Mouse (Mus musculus) G1E (cell line): ENCODE measurements around the gene Tgfa. TPM values are rescaled to one million over a fixed set of nuclear protein-coding genes. Genes with fewer than 3 reads are reported as not detected.

Source experiments
- ATAC-seq: 2 replicates; pipeline ENCODE4 v1.8.0; 2016; ENCODE audit warnings: mild to moderate bottlenecking; ENCODE audit not compliant: insufficient number of reproducible peaks, poor library complexity, low FRiP score, severe bottlenecking; ENCODE audit errors: extremely low read depth
- DNase-seq: peaks from one replicate; pipeline ENCODE4 v3.0.0; 2012; ENCODE audit warnings: low spot score
- H3K27me3 ChIP-seq: 2 replicates; pipeline ENCODE4 v1.6.1; 2012; ENCODE audit warnings: mild to moderate bottlenecking, low read length, inconsistent platforms; ENCODE audit not compliant: insufficient read depth
- H3K36me3 ChIP-seq: replicated peaks from 2 replicates; pipeline ENCODE3; 2012; ENCODE audit warnings: mild to moderate bottlenecking, inconsistent platforms
- H3K4me1 ChIP-seq: 2 replicates; pipeline ENCODE4 v1.6.1; 2012; ENCODE audit warnings: low read depth, low read length, inconsistent platforms, mixed read lengths; ENCODE audit not compliant: insufficient read depth
- H3K4me3 ChIP-seq: 2 replicates; pipeline ENCODE4 v1.5.1; 2012; ENCODE audit warnings: low read depth, mild to moderate bottlenecking, inconsistent platforms, low read length, moderate library complexity, mixed read lengths
- H3K9me3 ChIP-seq: replicated peaks from 2 replicates; pipeline ENCODE4 v1.6.1; 2012; ENCODE audit warnings: inconsistent platforms
- CTCF ChIP-seq: IDR thresholded peaks from 2 replicates; pipeline ENCODE4 v1.5.1; 2012; ENCODE audit warnings: low read depth, low read length, inconsistent platforms, mixed read lengths
- GATA1 ChIP-seq: IDR thresholded peaks from 2 replicates; pipeline ENCODE4 v1.6.1; 2012; ENCODE audit warnings: borderline replicate concordance, low read length, inconsistent platforms, mixed read lengths
- GATA2 ChIP-seq: IDR thresholded peaks from 2 replicates; pipeline ENCODE4 v1.6.1; 2012; ENCODE audit warnings: low read depth, low read length, inconsistent platforms, borderline replicate concordance
- POLR2AphosphoS5 ChIP-seq: IDR thresholded peaks from 2 replicates; pipeline ENCODE4 v1.6.1; 2012; ENCODE audit warnings: low read depth, low read length, inconsistent platforms; ENCODE audit not compliant: insufficient replicate concordance
- TAL1 ChIP-seq: conservative IDR thresholded peaks from 2 replicates; pipeline ENCODE4 v1.6.1; 2012; ENCODE audit warnings: low read depth, low read length, inconsistent platforms, mixed read lengths
- polyA plus RNA-seq: library from polyadenylated mRNA; stranded (reverse); fragments of >175 nt; gene quantifications from 2 replicates; pipeline ENCODE4 v1.2.3, GENCODE M21; 2012
- total RNA-seq, 2 experiments: library from RNA; stranded (forward) in 1 of 2; stranded (reverse) in 1 of 2; fragments of 200-1000 nt in 1 of 2; fragments of >200 nt in 1 of 2; fragmentation: Nextera tagmentation in 1 of 2; gene quantifications; 2 replicates each; pipeline ENCODE4 v1.2.3; 2014 to 2017

The Tgfa gene
- total and polyA plus RNA-seq, 3 experiments, result 13.3 to 30.6 (median 28.8) TPM

- Histone ChIP-seq H3K27me3 (no peaks in the 10 kb centered on the region), H3K4me3 (no peak overlapping the region), H3K4me1 (peaks cover 6% of the 10 kb centered on the region; the same call in 1 of the 2 replicates), H3K9me3 (no peaks in the 10 kb centered on the region), H3K36me3 (peaks cover 91% of the 10 kb centered on the region)
- ATAC-seq (no peak), DNase-seq (no peak)
- TF ChIP-seq POLR2AphosphoS5, result no peak
Observed at GRCm38 (mm10) chr6:86233512-86234430, 38.7 kb downstream of the Tgfa start.

- Histone ChIP-seq H3K27me3 (no peaks in the 10 kb centered on the region), H3K4me3 (no peak overlapping the region), H3K9me3 (no peaks in the 10 kb centered on the region), H3K4me1 (peaks cover 22% of the 10 kb centered on the region), H3K36me3 (peaks cover 66% of the 10 kb centered on the region)
- DNase-seq, result no peak
- TF ChIP-seq CTCF, result no peak
- TF ChIP-seq TAL1, result no peak
- TF ChIP-seq GATA1, result no peak
- TF ChIP-seq POLR2AphosphoS5, result no peak
- TF ChIP-seq GATA2, result no peak
- no peak for ATAC-seq
Observed at GRCm38 (mm10) chr6:86244866-86245265, 49.8 kb downstream of the Tgfa start.

- ATAC-seq (no peak), DNase-seq (peak; percentile 12)
- H3K27me3 ChIP-seq, result no peaks in the 10 kb centered on the region
- TF ChIP-seq GATA2 (no peak), TAL1 (no peak), GATA1 (no peak), POLR2AphosphoS5 (no peak), CTCF (no peak)
- H3K4me1 ChIP-seq, result peaks cover 22% of the 10 kb centered on the region
- H3K9me3 ChIP-seq, result no peaks in the 10 kb centered on the region
- H3K36me3 ChIP-seq, result peaks cover 66% of the 10 kb centered on the region
- no peak overlapping the region; the same call in 1 of the 2 replicates for H3K4me3 ChIP-seq
Observed at GRCm38 (mm10) chr6:86245965-86246364, 50.9 kb downstream of the Tgfa start.

GRCm38 (mm10) chr6:86248562-86248961, 53.5 kb downstream of the Tgfa start:
- H3K4me3 ChIP-seq, result no peak overlapping the region
- TF ChIP-seq CTCF (no peak), GATA2 (no peak), GATA1 (no peak), TAL1 (no peak), POLR2AphosphoS5 (no peak)
- DNase-seq (no peak), ATAC-seq (no peak)
- peaks cover 28% of the 10 kb centered on the region for H3K4me1 ChIP-seq
- H3K36me3 ChIP-seq, result peaks cover 67% of the 10 kb centered on the region
- no peaks in the 10 kb centered on the region for H3K27me3 ChIP-seq
- H3K9me3 ChIP-seq, result no peaks in the 10 kb centered on the region

GRCm38 (mm10) chr6:86249042-86249441, 54.0 kb downstream of the Tgfa start:
- ATAC-seq (no peak), DNase-seq (no peak)
- Histone ChIP-seq H3K9me3 (no peaks in the 10 kb centered on the region), H3K4me3 (no peak overlapping the region), H3K36me3 (peaks cover 67% of the 10 kb centered on the region), H3K4me1 (peaks cover 24% of the 10 kb centered on the region), H3K27me3 (no peaks in the 10 kb centered on the region)
- TF ChIP-seq GATA2 (no peak), CTCF (no peak), POLR2AphosphoS5 (no peak), GATA1 (no peak), TAL1 (no peak)

GRCm38 (mm10) chr6:86250236-86250635, 55.2 kb downstream of the Tgfa start:
- peaks cover 16% of the 10 kb centered on the region for H3K4me1 ChIP-seq
- ATAC-seq, result no peak
- no peaks in the 10 kb centered on the region for H3K9me3 ChIP-seq
- H3K27me3 ChIP-seq, result no peaks in the 10 kb centered on the region
- TF ChIP-seq GATA1, result no peak
- DNase-seq, result no peak
- no peak overlapping the region for H3K4me3 ChIP-seq
- H3K36me3 ChIP-seq, result peaks cover 65% of the 10 kb centered on the region
